Mouse (Mus musculus): ENCODE measurements around the gene Aff1. TPM values are rescaled to one million over a fixed set of nuclear protein-coding genes. Genes with fewer than 3 reads are reported as not detected.

Aff1 gene
- polyA plus RNA-seq, 1 experiment from 2014 or later, result 2.7 TPM

- 95% methylated on average over 9 of the region's 9 CpGs for WGBS
- H3K4me1 ChIP-seq (replicated peaks; ENCODE audit: control insufficient read depth, insufficient read depth, low read length), result peaks cover 21% of the 10 kb centered on the region
- ATAC-seq (ENCODE audit: low FRiP score), result no peak
Observed at GRCm38 (mm10) chr5:103769701-103770100, 77.5 kb downstream of the Aff1 start.

GRCm38 (mm10) chr5:103770447-103771222 is 78.5 kb downstream of the Aff1 start:
- Histone ChIP-seq H3K36me3 (replicated peaks; ENCODE audit: control insufficient read depth, insufficient read depth) (no peaks in the 10 kb centered on the region), H3K27ac (no peak overlapping the region), H3K27me3 (ENCODE audit: control insufficient read depth, insufficient read depth, low read length) (no peaks in the 10 kb centered on the region), H3K9ac (no peak overlapping the region), H3K9me3 (ENCODE audit: control insufficient read depth, low read length) (peaks cover 4% of the 10 kb centered on the region; the same call in 1 of the 2 replicates), H3K4me2 (replicated peaks) (no peak overlapping the region), H3K4me1 (replicated peaks; ENCODE audit: control insufficient read depth, insufficient read depth, low read length) (peaks cover 26% of the 10 kb centered on the region), H3K4me3 (replicated peaks; ENCODE audit: low read length) (no peak overlapping the region)
- ATAC-seq (ENCODE audit: low FRiP score) (no peak), DNase-seq (ENCODE audit: low spot score) (no peak)
- 82% methylated on average over 6 of the region's 6 CpGs for WGBS

More at GRCm38 (mm10) chr5:103769701-103770100, 77.5 kb downstream of the Aff1 start:
- H3K36me3 ChIP-seq (replicated peaks; ENCODE audit: control insufficient read depth, insufficient read depth), result no peaks in the 10 kb centered on the region
- H3K9ac ChIP-seq, result no peak overlapping the region
- no peak for DNase-seq (ENCODE audit: low spot score)
- H3K4me3 ChIP-seq (replicated peaks; ENCODE audit: low read length), result no peak overlapping the region
- no peak overlapping the region for H3K4me2 ChIP-seq (replicated peaks)
- H3K27me3 ChIP-seq (ENCODE audit: control insufficient read depth, insufficient read depth, low read length), result no peaks in the 10 kb centered on the region
- H3K27ac ChIP-seq, result no peak overlapping the region
- peaks cover 5% of the 10 kb centered on the region; the same call in 1 of the 2 replicates for H3K9me3 ChIP-seq (ENCODE audit: control insufficient read depth, low read length)

GRCm38 (mm10) chr5:103771380-103771779 is 79.2 kb downstream of the Aff1 start:
- ATAC-seq (ENCODE audit: low FRiP score), result no peak
- H3K9ac ChIP-seq, result no peak overlapping the region
- H3K36me3 ChIP-seq (replicated peaks; ENCODE audit: control insufficient read depth, insufficient read depth), result no peaks in the 10 kb centered on the region
- H3K4me1 ChIP-seq (replicated peaks; ENCODE audit: control insufficient read depth, insufficient read depth, low read length), result peaks cover 26% of the 10 kb centered on the region
- no peaks in the 10 kb centered on the region for H3K9me3 ChIP-seq (ENCODE audit: control insufficient read depth, low read length)
- H3K4me2 ChIP-seq (replicated peaks), result no peak overlapping the region
- no peak overlapping the region; the same call in 1 of the 2 replicates for H3K27ac ChIP-seq
- H3K27me3 ChIP-seq (ENCODE audit: control insufficient read depth, insufficient read depth, low read length), result no peaks in the 10 kb centered on the region
- H3K4me3 ChIP-seq (replicated peaks; ENCODE audit: low read length), result no peak overlapping the region
- DNase-seq (ENCODE audit: low spot score), result no peak
- 17% methylated on average over 6 of the region's 6 CpGs for WGBS

GRCm38 (mm10) chr5:103772252-103772651 is 80.1 kb downstream of the Aff1 start:
- no peaks in the 10 kb centered on the region for H3K9me3 ChIP-seq (ENCODE audit: control insufficient read depth, low read length)
- H3K4me2 ChIP-seq (replicated peaks), result peak overlapping the region; percentile 32
- ATAC-seq (ENCODE audit: low FRiP score) (no peak), DNase-seq (ENCODE audit: low spot score) (no peak)
- no peak overlapping the region for H3K9ac ChIP-seq
- H3K27me3 ChIP-seq (ENCODE audit: control insufficient read depth, insufficient read depth, low read length), result no peaks in the 10 kb centered on the region
- no peaks in the 10 kb centered on the region for H3K36me3 ChIP-seq (replicated peaks; ENCODE audit: control insufficient read depth, insufficient read depth)
- peaks cover 28% of the 10 kb centered on the region for H3K4me1 ChIP-seq (replicated peaks; ENCODE audit: control insufficient read depth, insufficient read depth, low read length)
- peak overlapping the region; percentile 74 for H3K27ac ChIP-seq
- H3K4me3 ChIP-seq (replicated peaks; ENCODE audit: low read length), result no peak overlapping the region
- 12% methylated on average over 4 of the region's 4 CpGs for WGBS

GRCm38 (mm10) chr5:103773100-103773552 is 81.0 kb downstream of the Aff1 start:
- ATAC-seq (ENCODE audit: low FRiP score), result peak; percentile 77; the same call in 1 of the 2 replicates
- peak overlapping the region; percentile 32 for H3K4me2 ChIP-seq (replicated peaks)
- H3K4me3 ChIP-seq (replicated peaks; ENCODE audit: low read length), result no peak overlapping the region
- H3K4me1 ChIP-seq (replicated peaks; ENCODE audit: control insufficient read depth, insufficient read depth, low read length), result peaks cover 36% of the 10 kb centered on the region
- peak overlapping the region; percentile 74 for H3K27ac ChIP-seq
- DNase-seq (ENCODE audit: low spot score), result peak; percentile 67
- WGBS, result 3% methylated on average over 5 of the region's 5 CpGs
- H3K9me3 ChIP-seq (ENCODE audit: control insufficient read depth, low read length), result no peaks in the 10 kb centered on the region
- no peaks in the 10 kb centered on the region for H3K36me3 ChIP-seq (replicated peaks; ENCODE audit: control insufficient read depth, insufficient read depth)
- H3K9ac ChIP-seq, result 0 out of 2 replicates have a peak overlapping the region, but pooled peaks have one; percentile 9
- H3K27me3 ChIP-seq (ENCODE audit: control insufficient read depth, insufficient read depth, low read length), result no peaks in the 10 kb centered on the region

GRCm38 (mm10) chr5:103774703-103775333 is 82.6 kb downstream of the Aff1 start:
- Histone ChIP-seq H3K9ac (no peak overlapping the region), H3K4me1 (replicated peaks; ENCODE audit: control insufficient read depth, insufficient read depth, low read length) (peaks cover 52% of the 10 kb centered on the region), H3K4me3 (replicated peaks; ENCODE audit: low read length) (no peak overlapping the region), H3K9me3 (ENCODE audit: control insufficient read depth, low read length) (no peaks in the 10 kb centered on the region), H3K27me3 (ENCODE audit: control insufficient read depth, insufficient read depth, low read length) (no peaks in the 10 kb centered on the region), H3K4me2 (replicated peaks) (no peak overlapping the region), H3K36me3 (replicated peaks; ENCODE audit: control insufficient read depth, insufficient read depth) (no peaks in the 10 kb centered on the region), H3K27ac (no peak overlapping the region)
- no peak for DNase-seq (ENCODE audit: low spot score)
- ATAC-seq (ENCODE audit: low FRiP score), result no peak
- 76% methylated on average over 11 of the region's 11 CpGs for WGBS

GRCm38 (mm10) chr5:103775429-103775828 is 83.3 kb downstream of the Aff1 start:
- DNase-seq (ENCODE audit: low spot score) (no peak), ATAC-seq (ENCODE audit: low FRiP score) (no peak)
- H3K4me2 ChIP-seq (replicated peaks), result no peak overlapping the region
- no peak overlapping the region for H3K4me3 ChIP-seq (replicated peaks; ENCODE audit: low read length)
- H3K9ac ChIP-seq, result no peak overlapping the region
- 74% methylated on average over 13 of the region's 13 CpGs for WGBS
- H3K27ac ChIP-seq, result no peak overlapping the region
- H3K27me3 ChIP-seq (ENCODE audit: control insufficient read depth, insufficient read depth, low read length), result no peaks in the 10 kb centered on the region; the same call in 1 of the 2 replicates
- no peaks in the 10 kb centered on the region for H3K36me3 ChIP-seq (replicated peaks; ENCODE audit: control insufficient read depth, insufficient read depth)
- H3K4me1 ChIP-seq (replicated peaks; ENCODE audit: control insufficient read depth, insufficient read depth, low read length), result peaks cover 58% of the 10 kb centered on the region
- H3K9me3 ChIP-seq (ENCODE audit: control insufficient read depth, low read length), result no peaks in the 10 kb centered on the region

- Histone ChIP-seq H3K9me3 (ENCODE audit: control insufficient read depth, low read length) (no peaks in the 10 kb centered on the region), H3K4me3 (replicated peaks; ENCODE audit: low read length) (no peak overlapping the region), H3K4me2 (replicated peaks) (no peak overlapping the region), H3K27ac (no peak overlapping the region), H3K36me3 (replicated peaks; ENCODE audit: control insufficient read depth, insufficient read depth) (no peaks in the 10 kb centered on the region), H3K9ac (no peak overlapping the region), H3K4me1 (replicated peaks; ENCODE audit: control insufficient read depth, insufficient read depth, low read length) (peaks cover 55% of the 10 kb centered on the region), H3K27me3 (ENCODE audit: control insufficient read depth, insufficient read depth, low read length) (no peaks in the 10 kb centered on the region; the same call in 1 of the 2 replicates)
- ATAC-seq (ENCODE audit: low FRiP score), result no peak
- 73% methylated on average over 4 of the region's 4 CpGs for WGBS
- no peak for DNase-seq (ENCODE audit: low spot score)
Observed at GRCm38 (mm10) chr5:103776842-103777241, 84.7 kb downstream of the Aff1 start.

GRCm38 (mm10) chr5:103777446-103777845 is 85.3 kb downstream of the Aff1 start:
- Histone ChIP-seq H3K9ac (no peak overlapping the region), H3K9me3 (ENCODE audit: control insufficient read depth, low read length) (no peaks in the 10 kb centered on the region), H3K27ac (peak overlapping the region; percentile 52; the same call in 1 of the 2 replicates), H3K36me3 (replicated peaks; ENCODE audit: control insufficient read depth, insufficient read depth) (no peaks in the 10 kb centered on the region), H3K4me2 (replicated peaks) (no peak overlapping the region), H3K27me3 (ENCODE audit: control insufficient read depth, insufficient read depth, low read length) (no peaks in the 10 kb centered on the region; the same call in 1 of the 2 replicates), H3K4me3 (replicated peaks; ENCODE audit: low read length) (no peak overlapping the region), H3K4me1 (replicated peaks; ENCODE audit: control insufficient read depth, insufficient read depth, low read length) (peaks cover 52% of the 10 kb centered on the region)
- 41% methylated on average over 4 of the region's 4 CpGs for WGBS
- ATAC-seq (ENCODE audit: low FRiP score) (no peak), DNase-seq (ENCODE audit: low spot score) (no peak)
